Comparison of ENCODE assay signal across 9 mouse cellular contexts in the genomic region with DNA sequence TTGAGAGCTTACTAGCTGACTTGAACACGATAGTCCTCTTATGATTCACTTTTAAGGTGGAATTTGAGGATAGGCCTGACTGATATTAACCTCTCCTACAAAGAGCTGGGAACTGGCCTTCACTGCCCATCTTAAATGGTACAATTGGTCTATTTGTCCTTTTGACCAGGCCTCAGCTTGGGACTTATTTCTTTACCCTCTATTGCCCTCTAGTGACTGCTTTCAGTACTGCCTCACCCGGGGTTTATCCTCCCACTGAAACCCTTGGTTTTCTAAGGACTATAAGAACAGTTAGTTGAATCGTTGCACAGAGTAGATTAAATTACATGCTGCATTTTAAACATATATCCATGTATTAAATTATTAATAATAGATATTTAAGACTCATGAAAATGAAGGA. TPM values are rescaled to one million over a fixed set of nuclear protein-coding genes. Genes with fewer than 3 reads are reported as not detected.
DNase-seq lines count a peak whose midpoint lies in the region; ATAC-seq and TF ChIP-seq lines count a peak whose summit lies in the region.
"Had no signal": no experiment of that assay in that cellular context is flagged by ENCODE, and none has a peak within 500 bp of the region (broad histone marks: within the 10 kb centered on the region; RNA-seq: fewer than 3 reads in every experiment).

No protein-coding gene starts in this region.

- TF ChIP-seq POLR2A in spleen, adult 2 months (IDR thresholded peaks at IDR 0.05; ENCODE audit: low read depth, low read length), result no peak

- peak; percentile 11; the same call in 1 of the 2 replicates for TF ChIP-seq CTCF in spleen, adult 2 months (IDR thresholded peaks at IDR 0.05; ENCODE audit: extremely low read depth, insufficient read depth, insufficient read length, insufficient replicate concordance)

- H3K9me3 ChIP-seq in heart, embryonic 10.5 days, result no peaks in the 10 kb centered on the region
- H3K9me3 ChIP-seq: limb, embryonic 13.5 days had no signal

- H3K27ac ChIP-seq in heart, embryonic 10.5 days, result no peak overlapping the region
- no peak overlapping the region for H3K27ac ChIP-seq in spleen, adult 2 months (ENCODE audit: insufficient read depth, low read length)
- H3K27ac ChIP-seq: limb, embryonic 13.5 days had no signal

- peaks cover 8% of the 10 kb centered on the region for H3K4me1 ChIP-seq in heart, embryonic 10.5 days
- H3K4me1 ChIP-seq in spleen, adult 2 months (ENCODE audit: control insufficient read depth, insufficient read depth, insufficient read length), result no peaks in the 10 kb centered on the region
- H3K4me1 ChIP-seq: limb, embryonic 13.5 days had no signal

- no peak overlapping the region for H3K4me3 ChIP-seq in heart, embryonic 10.5 days
- no peak overlapping the region for H3K4me3 ChIP-seq in spleen, adult 2 months (ENCODE audit: extremely low read depth, insufficient read depth, insufficient read length)
- H3K4me3 ChIP-seq: limb, embryonic 13.5 days had no signal

- no peaks in the 10 kb centered on the region for H3K36me3 ChIP-seq in heart, embryonic 10.5 days
- no peaks in the 10 kb centered on the region for H3K36me3 ChIP-seq in spleen, adult 2 months (ENCODE audit: control insufficient read depth, insufficient read depth, low read length)
- H3K36me3 ChIP-seq: limb, embryonic 13.5 days had no signal

- ATAC-seq in inflammation-experienced regulatory T-cells, adult 6 months, result peak; percentile 61

- no peaks in the 10 kb centered on the region for H3K27me3 ChIP-seq in heart, embryonic 10.5 days (ENCODE audit: insufficient read depth, poor library complexity, severe bottlenecking)
- H3K27me3 ChIP-seq in spleen, adult 2 months (ENCODE audit: control insufficient read depth, insufficient read depth, low read length), result no peaks in the 10 kb centered on the region

- peak; percentile 88 for DNase-seq in heart, adult 11 months
- no peak for DNase-seq in heart, embryonic 10.5 days (ENCODE audit: low spot score)
- peak; percentile 68 for DNase-seq in cerebellum, adult 9-10 months
- DNase-seq in frontal cortex, postnatal 25 days (ENCODE audit: low spot score in 2 of 2), result peak; percentile 55 to 66
- peak; percentile 69 for DNase-seq in left cerebral cortex, adult 11 months (ENCODE audit: low spot score)
- DNase-seq in mesoderm, embryonic 11.5 days (ENCODE audit: low read depth, low spot score), result peak; percentile 71
- DNase-seq in spleen, adult 2 months (ENCODE audit: low read depth in 1 of 2, low spot score in 2 of 2), result peak in 1 of 2 experiments; percentile 25

- WGBS in heart, embryonic 10.5 days, result 29% methylated on average over 3 of the region's 3 CpGs
- 33% methylated on average over 3 of the region's 3 CpGs for WGBS in spleen, adult 2 months

RNA-seq across cellular contexts. Expression of a gene that starts 39.4 kb away (rescaled TPM):
- polyA plus RNA-seq in heart, embryonic 10.5 days (2016; fragmentation: Nextera tagmentation; extraction: Ambion mirVana), result 0.25 TPM in 1 of 2 replicates, not detected in the other
- not detected for polyA plus RNA-seq in inflammation-experienced regulatory T-cells, adult 6 months (2017; shearing (Covaris generic))
- not detected in 2 replicates for polyA plus RNA-seq in spleen, adult 2 months (2012; rRNA removed)
